Mouse (Mus musculus): Measurements from ENCODE around the gene BC030870.

GRCm38 (mm10) chr8:65169184-65169583 is 39.8 kb upstream of the BC030870 start:
- TF ChIP-seq CTCF (conservative IDR thresholded peaks at IDR 0.05; ENCODE audit: low read length) (no peak), NANOG (IDR thresholded peaks at IDR 0.05; ENCODE audit: borderline replicate concordance, low read length) (no peak)
